Mouse (Mus musculus): ENCODE results near the gene Clasp1. TPM values are rescaled to one million over a fixed set of nuclear protein-coding genes. Genes with fewer than 3 reads are reported as not detected.

The Clasp1 gene
- polyA plus RNA-seq, 1 experiment from 2014 or later: 24.9 TPM

DNA sequence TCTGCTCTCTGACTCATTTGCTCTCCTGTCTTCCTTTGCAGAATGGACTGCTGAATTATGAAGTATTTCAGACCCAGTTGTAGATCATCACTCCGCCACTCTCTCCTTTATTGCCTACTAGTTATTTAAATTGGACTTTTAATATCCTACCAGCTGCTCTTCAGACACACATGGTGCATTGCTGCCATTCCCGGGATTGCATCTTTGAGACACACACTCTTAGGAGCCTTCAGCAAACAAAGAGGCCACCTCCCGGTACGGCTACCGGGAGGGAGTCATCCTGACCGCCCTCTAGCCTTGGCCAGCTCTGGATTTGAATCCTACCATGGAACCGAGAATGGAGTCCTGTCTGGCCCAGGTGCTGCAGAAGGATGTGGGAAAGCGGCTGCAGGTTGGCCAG is 30.5 kb downstream of the Clasp1 start:
- WGBS: 86% methylated on average over 8 of the region's 8 CpGs

DNA sequence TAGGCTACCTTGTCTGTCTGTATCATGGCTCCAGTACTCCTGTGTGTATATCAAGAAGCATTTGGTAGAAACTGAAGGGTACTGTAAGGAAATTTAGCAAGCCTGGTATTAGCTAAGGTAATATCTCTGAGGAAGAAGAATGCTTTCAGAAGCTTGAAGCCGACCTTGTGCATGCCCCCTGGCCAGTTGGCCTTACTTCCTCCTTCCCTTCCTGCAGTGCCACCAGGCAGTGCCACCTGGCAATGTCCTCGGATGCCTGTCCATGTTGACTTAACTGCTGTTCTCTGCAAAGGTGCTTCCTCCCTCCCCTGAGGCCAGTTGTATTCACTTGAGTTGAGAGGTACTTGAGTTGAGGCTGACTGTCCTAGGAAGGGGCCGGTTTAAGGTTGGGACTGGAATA is 32.3 kb downstream of the Clasp1 start:
- no peak for ATAC-seq
- Histone ChIP-seq H3K27me3 (replicated peaks; ENCODE audit: control insufficient read depth, insufficient read depth, low read length) (no peaks in the 10 kb centered on the region), H3K4me1 (ENCODE audit: control insufficient read depth, insufficient read depth, low read length) (no peaks in the 10 kb centered on the region), H3K27ac (ENCODE audit: low read length) (no peak overlapping the region), H3K9ac (ENCODE audit: low read depth, low read length) (no peak overlapping the region), H3K9me3 (ENCODE audit: control insufficient read depth, low read length) (no peaks in the 10 kb centered on the region), H3K4me2 (ENCODE audit: low read depth, low read length) (no peak overlapping the region), H3K36me3 (ENCODE audit: control insufficient read depth, insufficient read depth, low read length) (no peaks in the 10 kb centered on the region), H3K4me3 (ENCODE audit: low read length) (no peak overlapping the region)
- WGBS: 75% methylated on average over 3 of the region's 3 CpGs

More for the DNA sequence above, 30.5 kb downstream of the Clasp1 start:
- H3K27me3 ChIP-seq (replicated peaks; ENCODE audit: control insufficient read depth, insufficient read depth, low read length): no peaks in the 10 kb centered on the region
- H3K4me3 ChIP-seq (ENCODE audit: low read length): no peak overlapping the region
- no peaks in the 10 kb centered on the region for H3K4me1 ChIP-seq (ENCODE audit: control insufficient read depth, insufficient read depth, low read length)
- no peaks in the 10 kb centered on the region for H3K9me3 ChIP-seq (ENCODE audit: control insufficient read depth, low read length)
- H3K4me2 ChIP-seq (ENCODE audit: low read depth, low read length): no peak overlapping the region
- no peak overlapping the region for H3K9ac ChIP-seq (ENCODE audit: low read depth, low read length)
- no peaks in the 10 kb centered on the region for H3K36me3 ChIP-seq (ENCODE audit: control insufficient read depth, insufficient read depth, low read length)
- no peak for ATAC-seq
- H3K27ac ChIP-seq (ENCODE audit: low read length): no peak overlapping the region

DNA sequence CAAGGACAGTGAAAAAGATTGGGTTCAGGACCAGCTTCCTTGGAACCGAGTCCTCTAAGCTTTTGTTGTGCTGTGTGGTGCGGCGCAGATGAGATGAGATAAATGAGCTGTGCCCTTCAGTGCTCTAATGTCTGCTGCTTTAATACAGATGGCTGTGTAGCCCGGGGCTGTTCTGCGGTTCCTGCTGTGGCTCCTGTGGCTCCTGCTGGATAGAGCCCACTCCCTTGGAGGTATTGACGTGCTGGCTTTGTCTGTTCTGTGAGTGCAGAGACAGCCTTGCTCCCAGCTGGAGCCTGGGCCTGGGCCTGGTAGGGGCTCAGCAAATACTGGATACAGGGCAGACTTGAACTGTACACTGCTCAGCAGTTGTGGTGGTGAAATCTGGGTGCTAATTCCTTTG is 34.0 kb downstream of the Clasp1 start:
- ATAC-seq: no peak
- Histone ChIP-seq H3K27ac (ENCODE audit: low read length) (no peak overlapping the region), H3K9me3 (ENCODE audit: control insufficient read depth, low read length) (no peaks in the 10 kb centered on the region), H3K9ac (ENCODE audit: low read depth, low read length) (no peak overlapping the region), H3K4me2 (ENCODE audit: low read depth, low read length) (no peak overlapping the region), H3K36me3 (ENCODE audit: control insufficient read depth, insufficient read depth, low read length) (no peaks in the 10 kb centered on the region), H3K27me3 (replicated peaks; ENCODE audit: control insufficient read depth, insufficient read depth, low read length) (no peaks in the 10 kb centered on the region), H3K4me3 (ENCODE audit: low read length) (no peak overlapping the region), H3K4me1 (ENCODE audit: control insufficient read depth, insufficient read depth, low read length) (no peaks in the 10 kb centered on the region)
- WGBS: 83% methylated on average over 6 of the region's 6 CpGs

DNA sequence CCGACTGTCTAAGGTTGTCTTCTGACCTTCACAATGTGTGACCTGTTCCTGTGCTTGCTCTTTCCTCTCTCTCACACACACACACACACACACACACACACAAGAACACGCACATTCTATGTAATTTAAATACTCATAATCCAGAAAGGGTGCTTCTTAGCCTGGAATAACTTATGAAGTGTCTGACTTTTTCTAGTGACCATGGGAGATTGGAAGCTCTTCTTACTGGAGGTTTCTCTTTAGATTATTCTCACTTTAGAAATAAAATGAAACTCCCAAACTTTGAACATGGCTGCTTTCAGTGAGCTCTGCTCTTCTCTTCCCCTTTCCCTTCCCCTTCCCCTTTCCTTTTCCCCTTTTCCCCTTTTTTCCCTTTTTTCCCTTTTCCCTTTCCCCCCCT is 37.1 kb downstream of the Clasp1 start:
- no peak for ATAC-seq
- Histone ChIP-seq H3K4me2 (ENCODE audit: low read depth, low read length) (no peak overlapping the region), H3K9ac (ENCODE audit: low read depth, low read length) (no peak overlapping the region), H3K36me3 (ENCODE audit: control insufficient read depth, insufficient read depth, low read length) (no peaks in the 10 kb centered on the region), H3K27ac (ENCODE audit: low read length) (no peak overlapping the region), H3K4me3 (ENCODE audit: low read length) (no peak overlapping the region), H3K27me3 (replicated peaks; ENCODE audit: control insufficient read depth, insufficient read depth, low read length) (no peaks in the 10 kb centered on the region), H3K9me3 (ENCODE audit: control insufficient read depth, low read length) (no peaks in the 10 kb centered on the region), H3K4me1 (ENCODE audit: control insufficient read depth, insufficient read depth, low read length) (peaks cover 4% of the 10 kb centered on the region; the same call in 1 of the 2 replicates)
- WGBS: 89% methylated on average over 2 of the region's 2 CpGs

DNA sequence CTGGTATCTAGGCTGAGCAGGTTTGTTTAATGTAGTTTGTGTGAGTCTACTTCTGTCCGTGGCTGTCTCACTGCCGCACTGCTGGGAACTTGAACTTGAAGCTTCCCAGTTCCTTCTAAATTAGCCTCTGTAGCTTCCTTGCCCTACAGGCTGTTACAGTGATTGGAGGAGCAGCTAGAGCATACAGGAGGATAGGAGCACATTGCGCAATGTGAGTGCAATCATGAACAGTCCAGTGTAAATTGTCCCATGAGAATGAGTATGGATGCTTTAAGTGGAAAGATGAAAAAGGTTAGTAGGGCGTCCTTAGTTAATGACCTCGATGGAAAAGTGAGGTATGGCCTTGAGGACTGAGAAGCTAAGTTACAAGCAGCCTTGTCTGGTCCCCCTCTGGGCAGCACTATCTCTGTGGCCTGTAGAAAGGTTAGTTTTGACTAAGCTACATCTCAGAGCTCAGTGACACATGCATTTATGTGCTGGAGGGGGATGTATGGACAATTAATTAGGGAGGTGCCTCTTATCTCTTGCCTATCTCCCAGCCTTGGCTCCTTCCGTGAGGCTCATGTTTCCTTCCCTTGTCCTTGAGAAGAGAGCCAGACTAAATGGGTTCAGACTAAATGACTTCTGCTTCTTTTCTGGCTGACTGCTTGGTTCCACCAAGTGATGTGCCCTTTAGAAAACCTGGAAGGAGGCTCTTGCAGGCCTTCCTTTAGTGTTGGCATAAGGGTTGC is 39.7 kb downstream of the Clasp1 start:
- ATAC-seq: peak; percentile 91

DNA sequence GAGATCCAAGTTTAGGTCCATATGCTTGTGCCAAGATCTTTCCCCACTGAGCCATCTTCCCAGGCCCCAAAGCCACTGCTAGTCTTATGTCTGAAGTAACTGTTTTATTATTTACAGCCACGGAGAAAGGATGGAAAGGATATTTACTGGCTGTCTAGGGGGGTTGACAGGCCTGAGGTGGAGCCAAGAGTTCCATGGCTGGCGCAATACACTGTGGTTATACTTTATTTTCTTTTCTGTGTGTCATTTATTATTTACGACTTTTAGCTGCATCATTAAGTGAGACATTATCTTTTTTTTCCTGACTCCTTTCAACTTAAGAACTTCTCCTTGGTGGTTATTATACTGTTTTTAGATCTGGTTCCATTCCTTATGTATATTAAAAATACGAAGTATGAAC is 42.7 kb downstream of the Clasp1 start:
- Histone ChIP-seq H3K27ac (ENCODE audit: low read length) (no peak overlapping the region), H3K9ac (ENCODE audit: low read depth, low read length) (no peak overlapping the region), H3K4me2 (ENCODE audit: low read depth, low read length) (no peak overlapping the region), H3K4me3 (ENCODE audit: low read length) (no peak overlapping the region), H3K9me3 (ENCODE audit: control insufficient read depth, low read length) (no peaks in the 10 kb centered on the region), H3K27me3 (replicated peaks; ENCODE audit: control insufficient read depth, insufficient read depth, low read length) (no peaks in the 10 kb centered on the region), H3K4me1 (ENCODE audit: control insufficient read depth, insufficient read depth, low read length) (peaks cover 4% of the 10 kb centered on the region; the same call in 1 of the 2 replicates), H3K36me3 (ENCODE audit: control insufficient read depth, insufficient read depth, low read length) (no peaks in the 10 kb centered on the region)
- WGBS: 88% methylated on average over 4 of the region's 4 CpGs
- ATAC-seq: no peak

More for the DNA sequence above, 39.7 kb downstream of the Clasp1 start:
- no peak overlapping the region for H3K4me3 ChIP-seq (ENCODE audit: low read length)
- H3K36me3 ChIP-seq (ENCODE audit: control insufficient read depth, insufficient read depth, low read length): no peaks in the 10 kb centered on the region
- no peak overlapping the region for H3K4me2 ChIP-seq (ENCODE audit: low read depth, low read length)
- H3K27ac ChIP-seq (ENCODE audit: low read length): no peak overlapping the region
- H3K9me3 ChIP-seq (ENCODE audit: control insufficient read depth, low read length): no peaks in the 10 kb centered on the region
- WGBS: 64% methylated on average over 6 of the region's 6 CpGs
- H3K27me3 ChIP-seq (replicated peaks; ENCODE audit: control insufficient read depth, insufficient read depth, low read length): no peaks in the 10 kb centered on the region
- no peak overlapping the region for H3K9ac ChIP-seq (ENCODE audit: low read depth, low read length)
- peaks cover 4% of the 10 kb centered on the region; the same call in 1 of the 2 replicates for H3K4me1 ChIP-seq (ENCODE audit: control insufficient read depth, insufficient read depth, low read length)

DNA sequence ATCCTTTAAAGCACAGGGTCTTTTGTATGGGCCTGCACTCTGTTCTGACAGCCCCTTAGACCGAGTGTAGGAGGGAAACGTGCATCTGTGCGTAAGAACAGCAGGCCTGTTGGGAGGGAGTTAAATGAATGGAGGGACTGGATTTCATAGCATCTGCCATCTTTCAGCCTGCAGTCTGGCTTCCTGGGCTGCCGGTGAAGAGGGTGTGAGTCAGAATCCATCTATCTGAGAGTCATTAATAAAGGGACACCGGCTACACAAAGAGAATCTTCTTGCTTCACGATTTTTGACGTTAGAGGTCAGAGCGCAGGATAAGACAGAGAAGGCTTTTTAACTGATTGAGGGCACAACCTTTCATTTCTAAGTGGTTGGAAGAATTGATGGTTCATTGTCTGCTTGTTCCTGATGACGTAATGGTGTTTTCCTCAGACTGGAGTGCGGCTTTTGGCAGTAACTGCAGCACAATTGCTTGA is 46.2 kb downstream of the Clasp1 start:
- Histone ChIP-seq H3K4me1 (ENCODE audit: control insufficient read depth, insufficient read depth, low read length) (no peaks in the 10 kb centered on the region), H3K4me2 (ENCODE audit: low read depth, low read length) (no peak overlapping the region), H3K9me3 (ENCODE audit: control insufficient read depth, low read length) (no peaks in the 10 kb centered on the region), H3K27me3 (replicated peaks; ENCODE audit: control insufficient read depth, insufficient read depth, low read length) (no peaks in the 10 kb centered on the region), H3K9ac (ENCODE audit: low read depth, low read length) (no peak overlapping the region), H3K27ac (ENCODE audit: low read length) (no peak overlapping the region; the same call in 1 of the 2 replicates), H3K36me3 (ENCODE audit: control insufficient read depth, insufficient read depth, low read length) (no peaks in the 10 kb centered on the region), H3K4me3 (ENCODE audit: low read length) (no peak overlapping the region)
- ATAC-seq: no peak
- WGBS: 60% methylated on average over 10 of the region's 10 CpGs

DNA sequence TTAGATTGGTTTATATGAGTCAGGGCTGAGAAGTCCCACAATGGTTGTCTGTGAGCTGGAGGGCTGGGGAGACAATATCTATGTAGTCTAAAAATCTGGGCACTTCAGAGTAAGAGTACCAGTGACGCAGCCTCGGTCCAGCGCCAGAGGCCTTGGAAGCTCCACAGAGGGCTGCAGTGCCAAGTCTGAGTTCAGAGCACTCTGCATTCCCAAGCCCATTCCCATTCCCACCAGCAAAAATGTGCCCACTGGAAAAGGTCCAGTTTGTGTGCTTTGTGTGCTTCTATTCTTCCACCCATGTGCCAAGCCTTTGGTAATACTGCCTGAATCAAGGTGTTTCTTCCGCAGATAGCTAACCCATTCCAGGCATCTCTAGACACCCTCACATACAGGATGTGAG is 49.0 kb downstream of the Clasp1 start:
- Histone ChIP-seq H3K4me3 (ENCODE audit: low read length) (no peak overlapping the region), H3K27me3 (replicated peaks; ENCODE audit: control insufficient read depth, insufficient read depth, low read length) (no peaks in the 10 kb centered on the region), H3K9me3 (ENCODE audit: control insufficient read depth, low read length) (no peaks in the 10 kb centered on the region), H3K9ac (ENCODE audit: low read depth, low read length) (no peak overlapping the region), H3K27ac (ENCODE audit: low read length) (no peak overlapping the region), H3K4me1 (ENCODE audit: control insufficient read depth, insufficient read depth, low read length) (no peaks in the 10 kb centered on the region), H3K4me2 (ENCODE audit: low read depth, low read length) (no peak overlapping the region), H3K36me3 (ENCODE audit: control insufficient read depth, insufficient read depth, low read length) (no peaks in the 10 kb centered on the region)
- WGBS: 88% methylated on average over 4 of the region's 4 CpGs
- no peak for ATAC-seq

DNA sequence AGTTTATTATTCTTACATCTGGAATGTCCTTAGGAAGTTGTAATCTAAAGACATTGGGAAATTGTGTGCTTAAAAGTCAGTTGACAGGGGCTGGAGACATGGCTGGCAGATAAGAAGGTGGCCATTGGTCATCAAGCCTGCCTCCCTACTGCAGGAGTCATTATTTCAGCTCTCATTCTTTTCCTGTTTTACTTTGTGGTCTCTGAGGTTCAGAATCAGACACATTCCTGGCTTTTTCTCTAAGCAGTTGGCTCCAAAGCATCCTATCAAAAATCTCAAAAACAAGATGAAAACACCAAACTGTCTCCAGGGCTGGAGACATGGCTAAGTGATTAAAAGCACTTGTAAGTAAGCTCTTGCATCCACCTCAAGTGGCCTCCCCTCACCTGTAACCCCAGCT is 49.5 kb downstream of the Clasp1 start:
- H3K27ac ChIP-seq (ENCODE audit: low read length): no peak overlapping the region
- no peak overlapping the region for H3K9ac ChIP-seq (ENCODE audit: low read depth, low read length)
- H3K27me3 ChIP-seq (replicated peaks; ENCODE audit: control insufficient read depth, insufficient read depth, low read length): no peaks in the 10 kb centered on the region
- no peaks in the 10 kb centered on the region for H3K9me3 ChIP-seq (ENCODE audit: control insufficient read depth, low read length)
- no peak overlapping the region for H3K4me2 ChIP-seq (ENCODE audit: low read depth, low read length)
- no peaks in the 10 kb centered on the region for H3K4me1 ChIP-seq (ENCODE audit: control insufficient read depth, insufficient read depth, low read length)
- ATAC-seq: no peak
- H3K36me3 ChIP-seq (ENCODE audit: control insufficient read depth, insufficient read depth, low read length): no peaks in the 10 kb centered on the region
- no peak overlapping the region for H3K4me3 ChIP-seq (ENCODE audit: low read length)

DNA sequence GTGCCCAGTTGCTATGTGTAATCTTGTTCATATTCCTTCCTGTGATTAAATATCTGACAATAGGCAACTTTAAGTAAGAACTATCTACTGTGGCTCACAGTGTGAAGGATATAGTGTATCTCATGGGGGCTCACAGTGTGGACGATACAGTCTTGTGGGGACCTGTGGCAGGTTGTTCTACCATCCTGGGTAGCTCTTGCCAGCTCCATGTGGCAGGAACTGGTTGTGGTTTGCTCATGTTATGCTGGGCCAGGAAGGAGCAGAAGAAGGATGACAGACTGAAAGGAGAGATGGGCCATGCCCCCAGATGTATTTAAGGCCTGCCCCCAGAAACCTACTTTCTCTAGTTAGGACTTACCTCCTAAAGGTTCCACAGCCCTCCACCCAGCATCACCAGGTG is 51.7 kb downstream of the Clasp1 start:
- no peak overlapping the region for H3K4me2 ChIP-seq (ENCODE audit: low read depth, low read length)
- H3K4me1 ChIP-seq (ENCODE audit: control insufficient read depth, insufficient read depth, low read length): no peaks in the 10 kb centered on the region
- no peak overlapping the region for H3K4me3 ChIP-seq (ENCODE audit: low read length)
- H3K9ac ChIP-seq (ENCODE audit: low read depth, low read length): no peak overlapping the region
- H3K27ac ChIP-seq (ENCODE audit: low read length): no peak overlapping the region
- WGBS: 83% methylated on average over 1 of the region's 1 CpGs
- no peak for ATAC-seq
- no peaks in the 10 kb centered on the region for H3K36me3 ChIP-seq (ENCODE audit: control insufficient read depth, insufficient read depth, low read length)
- H3K9me3 ChIP-seq (ENCODE audit: control insufficient read depth, low read length): no peaks in the 10 kb centered on the region
- H3K27me3 ChIP-seq (replicated peaks; ENCODE audit: control insufficient read depth, insufficient read depth, low read length): no peaks in the 10 kb centered on the region
